Mouse (Mus musculus) gastrocnemius, adult 8-10 months (tissue): ENCODE measurements around the gene Gm21915. TPM values are rescaled to one million over a fixed set of nuclear protein-coding genes. Genes with fewer than 3 reads are reported as not detected.
A peak's percentile ranks its signal among the peaks of the same experiment; 100 is the strongest.

Source experiments
- DNase-seq, 2 experiments: peaks; one replicate each; pipeline ENCODE4 v3.0.0; 2022; ENCODE audit warnings: low spot score in 2 of 2
- total RNA-seq, 4 experiments: library from RNA; stranded (reverse); gene quantifications; 2 replicates each; pipeline ENCODE4 v1.2.4; 2022

The Gm21915 gene
- not detected for total RNA-seq

DNA sequence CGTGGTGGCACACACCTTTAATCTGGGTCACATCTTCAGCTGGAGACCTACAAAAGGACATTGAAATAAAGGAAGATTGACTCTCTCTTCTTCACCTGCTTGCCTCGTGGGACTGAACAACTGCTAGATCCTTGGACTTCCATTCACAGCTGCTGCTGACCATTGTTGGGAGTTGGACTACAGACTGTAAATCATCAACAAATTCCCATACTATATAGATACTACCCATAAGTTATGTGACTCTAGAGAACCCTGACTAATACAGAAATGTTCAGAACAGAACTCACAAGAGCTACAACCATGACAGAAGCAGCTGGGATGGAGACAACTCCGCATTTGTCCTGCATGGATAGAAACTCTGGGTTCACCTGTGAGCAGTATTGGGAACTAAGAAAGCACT, at the start of gene Gm21915:
Gene Gm21915 (plus strand): TSS at position 301 of the 400 bp plus-strand sequence.
- DNase-seq = no peak

DNA sequence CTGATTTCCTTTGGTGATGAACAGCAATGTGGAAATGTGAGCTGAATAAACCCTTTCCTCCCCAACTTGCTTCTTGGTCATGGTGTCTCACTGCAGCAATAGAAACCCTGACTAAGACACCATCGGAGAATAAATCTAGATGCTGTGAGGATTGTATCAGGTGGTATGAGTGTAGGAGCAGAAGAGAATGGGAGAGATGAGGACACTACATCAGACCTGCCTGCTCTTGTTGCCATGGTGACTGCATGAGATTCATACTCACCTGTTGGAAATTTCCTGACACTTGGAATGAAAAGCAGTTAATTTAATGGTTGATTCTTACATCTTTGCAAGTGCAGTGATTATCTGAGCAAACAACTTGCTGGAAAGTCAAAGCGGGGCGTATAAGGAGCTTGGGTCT, 48.1 kb upstream of the Gm21915 start:
- no peak for DNase-seq

DNA sequence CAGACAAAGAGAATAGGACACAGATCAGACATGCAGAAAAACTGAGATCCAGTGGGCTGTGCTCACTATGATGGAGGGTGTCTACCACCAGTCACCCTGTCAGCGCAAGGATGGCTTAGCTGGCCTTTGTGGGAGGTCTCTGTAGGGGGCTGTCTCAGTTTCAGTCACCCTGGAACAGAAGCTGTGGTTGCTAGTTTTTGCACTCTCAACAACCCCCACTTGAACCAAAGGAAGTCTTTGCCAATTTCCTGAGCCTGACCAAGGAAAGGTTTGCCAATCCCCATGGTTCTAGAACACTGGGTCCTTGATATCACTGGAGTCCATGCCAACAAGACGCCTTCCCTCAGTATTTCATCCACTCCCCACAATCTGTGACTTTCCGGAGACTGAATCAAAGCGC, 47.6 kb upstream of the Gm21915 start:
- no peak for DNase-seq

GRCm38 (mm10) chr9:40625341-40625740, 45.1 kb upstream of the Gm21915 start:
- no peak for DNase-seq

DNA sequence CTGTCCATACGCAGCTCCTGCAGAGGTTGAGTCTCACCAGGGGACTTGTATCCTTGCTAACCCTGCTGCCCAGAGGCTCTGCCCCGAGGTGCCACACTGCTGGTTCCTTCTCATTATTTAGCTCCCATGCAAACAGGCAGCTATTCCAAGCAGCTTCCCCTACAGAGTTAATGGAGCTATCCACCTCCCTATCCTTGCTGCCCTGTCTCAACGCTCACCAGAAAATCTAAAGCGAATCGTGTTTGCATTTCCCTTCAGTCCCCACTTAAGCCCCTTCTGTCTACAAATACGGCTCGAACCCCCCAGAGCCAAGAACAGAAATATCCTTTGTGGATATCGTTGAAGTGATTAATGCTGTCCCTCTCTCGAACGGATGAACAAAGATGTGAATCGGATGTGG, 43.8 kb upstream of the Gm21915 start:
- no peak for DNase-seq

DNA sequence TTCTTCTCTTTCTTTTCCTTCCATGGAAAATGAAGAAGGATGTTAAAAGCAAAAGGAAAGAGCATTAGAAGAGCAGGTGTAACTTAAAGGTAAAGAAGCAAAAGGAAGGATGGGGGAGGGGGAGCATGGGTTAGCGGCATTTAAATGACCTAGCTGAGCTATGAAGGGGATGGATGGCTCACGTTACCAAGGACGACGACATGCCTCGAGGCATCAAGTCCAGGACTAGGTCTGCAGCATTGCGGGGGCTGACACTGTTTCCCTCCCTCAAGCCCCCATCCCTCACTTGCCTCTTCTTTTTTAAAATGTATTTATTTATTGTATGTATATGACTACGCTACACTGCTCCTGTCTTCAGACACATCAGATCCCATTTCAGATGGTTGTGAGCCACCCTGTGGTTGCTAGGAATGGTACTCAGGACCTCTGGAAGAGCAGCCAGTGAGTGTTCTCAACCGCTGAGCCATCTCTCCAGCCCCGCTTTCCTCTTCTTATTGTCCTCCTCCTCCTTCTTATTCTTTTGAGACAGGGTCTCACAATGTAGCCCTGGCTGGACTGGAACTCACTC, 43.2 kb upstream of the Gm21915 start:
- DNase-seq = no peak

- DNase-seq = no peak
These were observed 42.0 kb upstream of the Gm21915 start for GRCm38 (mm10) chr9:40628130-40629069.

GRCm38 (mm10) chr9:40629441-40629840, 41.0 kb upstream of the Gm21915 start:
- DNase-seq = no peak

- DNase-seq = no peak
These were observed 39.3 kb upstream of the Gm21915 start for GRCm38 (mm10) chr9:40631101-40631500.

DNA sequence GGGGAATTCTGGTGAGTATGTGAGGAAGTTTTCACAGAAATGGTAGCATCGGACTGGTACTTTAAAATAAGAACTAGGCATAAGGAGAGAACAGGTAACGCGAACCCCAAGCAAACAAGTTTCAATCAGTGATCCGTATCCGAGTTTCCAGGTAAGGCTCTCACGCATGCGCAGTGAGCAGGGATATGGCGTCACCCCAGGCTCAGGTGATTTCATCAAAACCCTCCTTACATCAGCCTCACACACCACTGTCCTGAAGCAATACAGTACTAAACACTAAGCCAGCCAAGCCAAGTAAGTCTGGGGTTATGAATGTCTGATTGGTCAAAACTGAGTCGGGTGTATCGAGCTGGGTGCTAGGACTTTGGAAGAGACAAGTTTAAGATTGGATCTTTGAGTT, 38.9 kb upstream of the Gm21915 start:
- no peak for DNase-seq

GRCm38 (mm10) chr9:40636054-40636453, 34.4 kb upstream of the Gm21915 start:
- DNase-seq = peak; percentile 29 to 46

DNA sequence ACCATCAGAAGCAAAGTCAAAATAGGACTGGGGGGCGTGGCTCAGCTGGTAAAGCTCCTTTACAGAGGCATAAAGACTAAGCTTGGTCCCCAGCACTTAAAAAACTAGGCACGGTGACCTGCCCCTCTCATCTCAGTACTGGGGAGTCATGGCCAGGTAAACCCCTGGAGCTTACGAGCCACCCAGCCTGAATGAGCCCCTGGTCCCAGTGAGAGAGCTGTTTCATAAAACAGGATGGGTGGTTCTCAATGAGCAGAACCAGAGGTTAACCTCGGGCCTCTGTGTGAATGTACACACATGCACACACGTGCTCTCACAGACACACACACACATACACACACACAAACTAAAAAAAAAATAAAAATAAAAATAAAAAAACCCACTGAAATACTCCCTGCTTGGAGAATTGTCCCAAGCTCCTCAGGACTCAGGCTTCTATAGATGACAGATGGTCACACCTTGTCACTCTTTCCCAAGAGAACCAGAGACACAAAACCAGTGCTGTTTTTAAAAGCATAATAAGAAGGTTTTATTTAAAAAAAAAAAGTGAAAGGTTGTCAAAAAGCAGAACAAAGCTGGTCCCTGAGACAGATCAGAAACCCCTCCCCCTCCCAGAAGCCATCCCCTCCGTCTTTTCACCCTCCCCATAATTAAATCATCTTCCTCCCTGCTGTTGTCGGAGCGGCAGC, 32.6 kb upstream of the Gm21915 start:
- DNase-seq = no peak

DNA sequence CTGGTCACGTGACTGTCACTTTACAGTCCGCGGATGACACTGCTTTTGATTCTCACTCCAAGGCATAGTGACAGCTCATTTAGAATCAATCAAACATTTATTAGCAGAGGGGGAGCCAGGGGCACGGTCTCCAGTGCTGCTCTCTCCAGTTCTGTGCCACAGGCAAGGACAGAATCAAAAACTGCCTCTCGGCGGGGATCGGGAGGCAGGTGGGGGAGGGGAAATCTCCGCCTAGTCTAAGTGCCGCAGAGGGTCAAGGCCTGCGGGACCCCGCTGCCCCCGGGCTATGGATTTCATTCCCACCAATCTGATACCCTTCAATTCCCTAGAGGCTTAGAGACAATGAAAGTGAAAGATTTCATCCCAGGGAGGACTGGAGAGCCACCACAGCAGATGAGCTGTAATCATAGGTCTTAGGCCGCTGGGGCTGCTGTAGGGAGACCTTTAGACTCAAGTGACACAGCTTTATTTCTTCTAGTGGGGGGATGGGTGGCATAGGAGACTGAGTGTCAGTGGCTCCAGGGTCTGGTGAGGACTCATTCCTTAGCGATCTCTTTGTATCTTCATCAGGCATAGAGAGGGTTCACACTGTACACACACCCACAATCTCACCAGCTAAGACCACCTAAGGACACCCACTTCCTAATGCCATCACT, 31.9 kb upstream of the Gm21915 start:
- DNase-seq = peak in 1 of 2 experiments; percentile 6

- peak in 1 of 2 experiments; percentile 17 for DNase-seq
These were observed 30.8 kb upstream of the Gm21915 start for GRCm38 (mm10) chr9:40639536-40640187.

DNA sequence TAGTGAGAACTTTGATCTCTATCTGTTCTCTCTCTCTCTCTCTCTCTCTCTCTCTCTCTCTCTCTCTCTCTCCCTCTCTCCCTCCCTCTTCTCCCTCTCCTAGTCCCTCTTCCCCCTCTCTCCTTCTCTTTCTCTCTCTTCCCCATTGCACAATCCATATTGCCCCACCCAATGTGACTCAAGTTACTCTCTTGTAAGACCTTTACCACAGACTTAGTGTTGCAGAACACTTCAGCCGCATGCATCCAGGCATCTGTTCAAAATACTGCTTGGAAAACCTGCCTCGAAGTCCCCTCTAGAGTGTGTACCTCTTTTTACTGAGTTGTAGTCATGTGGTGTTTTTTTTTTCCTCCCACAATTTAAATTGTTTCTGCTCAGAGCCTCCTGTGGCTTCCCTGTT, 29.1 kb upstream of the Gm21915 start:
- DNase-seq = no peak

- no peak for DNase-seq
These were observed 27.8 kb upstream of the Gm21915 start for GRCm38 (mm10) chr9:40642470-40643220.

- DNase-seq = no peak
These were observed 21.0 kb upstream of the Gm21915 start for GRCm38 (mm10) chr9:40649444-40649843.

- DNase-seq = no peak
These were observed 20.4 kb upstream of the Gm21915 start for GRCm38 (mm10) chr9:40649983-40650382.

DNA sequence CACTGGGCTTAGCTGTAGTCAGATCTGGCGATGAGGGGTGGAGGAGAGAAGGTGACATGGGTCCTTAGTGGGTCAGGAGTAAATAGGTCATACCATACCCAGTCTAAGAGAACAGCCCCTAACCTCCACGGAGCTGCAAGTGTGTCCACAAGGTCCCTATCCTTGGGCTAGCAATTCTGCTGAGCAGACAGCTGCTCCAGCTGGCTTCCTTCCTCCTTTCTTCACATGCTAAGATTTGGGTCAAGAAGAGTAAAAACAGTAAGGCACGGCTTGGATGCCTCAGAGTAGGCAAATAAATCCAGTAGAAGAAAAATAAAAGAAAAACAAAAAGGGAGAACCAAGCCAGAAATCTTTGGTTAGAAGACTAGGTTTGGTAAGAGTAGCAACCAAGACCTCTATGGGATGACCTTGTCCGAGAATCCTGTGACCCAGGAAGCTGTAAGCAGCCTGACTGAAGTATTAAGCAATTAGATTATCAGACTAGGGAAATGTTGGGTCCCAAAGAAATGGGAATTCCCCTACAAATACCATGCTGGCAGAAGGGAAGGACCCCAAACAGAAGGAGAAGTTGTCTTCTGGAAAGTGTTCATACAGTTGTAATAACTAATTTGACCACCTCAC, 19.1 kb upstream of the Gm21915 start:
- DNase-seq = no peak

- no peak for DNase-seq
These were observed 17.7 kb upstream of the Gm21915 start for GRCm38 (mm10) chr9:40652757-40653156.
